Mouse (Mus musculus): Measurements from ENCODE around the gene Slc16a6. TPM values are rescaled to one million over a fixed set of nuclear protein-coding genes. Genes with fewer than 3 reads are reported as not detected.

Slc16a6 gene
- total RNA-seq, 2 experiments from 2014 or later, result 8.7 to 17.3 TPM

DNA sequence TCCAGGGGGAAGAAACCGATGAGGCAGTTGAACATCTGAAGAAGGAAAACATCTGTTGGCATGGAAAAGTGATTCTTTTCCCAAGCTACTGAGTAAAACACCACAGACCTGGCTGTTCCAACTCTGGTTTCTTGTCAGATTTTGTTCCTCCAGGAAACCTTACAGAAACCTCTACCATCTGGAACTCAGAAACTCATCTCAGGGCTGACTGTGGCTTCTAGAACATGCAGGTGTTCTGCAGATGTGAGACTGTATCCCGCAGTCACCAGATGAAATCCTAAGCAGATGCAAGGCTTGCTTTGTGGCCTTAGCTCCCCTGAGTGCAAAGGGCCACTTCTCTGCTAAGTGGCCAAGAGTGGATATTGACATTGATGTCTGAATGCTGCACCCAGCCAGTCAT is 16.4 kb upstream of the Slc16a6 start:
- DNase-seq (ENCODE audit: low spot score in 2 of 2), result no peak
- intact Hi-C loops (cut with DNase I), result no loop called here

DNA sequence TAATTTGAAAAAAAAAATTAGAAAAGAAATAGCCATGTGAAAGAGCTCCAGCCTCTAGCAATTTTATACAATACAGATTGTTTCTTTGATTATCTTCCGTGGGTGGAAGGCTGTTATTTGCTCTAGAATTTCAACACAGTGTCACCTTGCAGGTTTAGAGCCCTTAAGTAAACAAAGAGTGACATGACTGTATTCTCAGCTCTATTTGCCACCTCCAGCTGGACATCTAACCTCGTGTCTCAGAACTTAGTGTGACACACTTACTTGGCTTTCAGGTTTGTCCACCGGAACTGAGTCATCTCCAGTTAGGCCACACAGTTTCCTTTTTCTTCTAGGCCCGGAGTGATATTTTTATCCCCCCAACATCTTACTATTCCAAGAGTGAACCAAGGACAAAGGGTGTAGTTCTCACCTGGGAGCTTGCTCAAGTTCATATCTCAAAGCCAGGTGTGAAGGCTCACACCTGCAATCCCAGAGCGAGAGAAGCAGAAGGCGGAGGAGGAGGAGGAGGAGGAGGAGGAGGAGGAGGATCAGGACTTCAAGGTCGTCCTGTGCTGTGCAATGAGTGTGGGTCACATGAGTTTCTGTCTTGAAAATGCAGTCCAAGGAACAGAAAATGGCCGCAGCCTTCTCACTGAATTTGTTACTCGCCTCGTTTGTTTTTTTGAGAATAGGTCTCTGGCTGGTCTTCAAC is 14.7 kb upstream of the Slc16a6 start:
- intact Hi-C loops (cut with DNase I), result no loop called here
- DNase-seq (ENCODE audit: low spot score in 2 of 2), result no peak

DNA sequence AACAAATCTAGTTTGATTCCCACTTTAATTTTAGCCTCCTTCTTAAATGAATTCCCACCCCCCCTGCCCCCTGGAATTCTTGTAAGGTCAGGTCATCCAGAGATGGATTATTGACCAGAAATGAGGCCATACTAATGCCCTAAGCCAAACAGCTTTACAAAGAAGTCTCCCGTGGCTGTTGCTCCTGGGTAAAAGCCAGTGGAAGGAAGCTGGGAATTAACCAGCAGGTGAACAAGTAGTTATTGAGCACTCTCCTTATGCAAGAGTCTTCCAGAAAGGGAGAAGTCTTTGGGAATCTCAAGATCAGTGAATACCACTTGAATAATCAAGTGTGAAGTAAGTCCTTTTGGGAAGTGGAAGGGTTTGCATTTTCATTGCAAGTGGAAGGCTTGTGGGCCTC is 13.7 kb upstream of the Slc16a6 start:
- intact Hi-C loops (cut with DNase I), result no loop called here
- no peak for DNase-seq (ENCODE audit: low spot score in 2 of 2)

DNA sequence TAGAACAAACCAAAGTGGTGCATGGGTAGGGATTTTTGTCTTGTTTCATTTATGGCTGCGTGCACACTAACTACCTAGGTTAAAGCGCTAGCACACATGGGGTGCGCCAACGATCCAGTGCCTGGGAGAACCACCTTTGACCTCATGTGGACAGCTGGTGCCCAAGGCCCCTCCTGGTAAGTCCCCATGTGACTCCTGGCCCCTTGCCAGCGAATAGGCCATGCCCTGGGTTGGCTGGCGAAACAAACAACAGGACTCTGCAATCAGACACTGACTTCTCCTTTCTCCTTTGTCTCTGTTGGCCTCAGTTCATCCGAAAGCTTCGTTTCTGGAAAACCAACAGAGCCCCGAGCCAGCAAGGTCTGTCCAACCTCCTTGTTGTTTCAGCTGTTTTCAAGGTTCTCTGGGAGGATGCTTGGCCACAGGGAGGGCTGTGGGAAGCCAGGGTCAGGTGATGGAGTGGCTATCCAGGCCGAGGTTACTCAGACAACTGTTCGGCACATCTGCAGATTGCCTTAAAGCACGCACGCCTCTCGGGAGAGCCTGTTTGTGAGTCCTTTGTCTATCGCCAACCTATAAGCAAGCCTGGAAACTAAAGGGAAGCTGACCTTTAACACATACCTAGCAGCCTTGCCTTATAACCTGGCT is 12.1 kb upstream of the Slc16a6 start:
- peak; percentile 34 to 45 for DNase-seq (ENCODE audit: low spot score in 2 of 2)
- intact Hi-C loops (cut with DNase I), result no loop called here

DNA sequence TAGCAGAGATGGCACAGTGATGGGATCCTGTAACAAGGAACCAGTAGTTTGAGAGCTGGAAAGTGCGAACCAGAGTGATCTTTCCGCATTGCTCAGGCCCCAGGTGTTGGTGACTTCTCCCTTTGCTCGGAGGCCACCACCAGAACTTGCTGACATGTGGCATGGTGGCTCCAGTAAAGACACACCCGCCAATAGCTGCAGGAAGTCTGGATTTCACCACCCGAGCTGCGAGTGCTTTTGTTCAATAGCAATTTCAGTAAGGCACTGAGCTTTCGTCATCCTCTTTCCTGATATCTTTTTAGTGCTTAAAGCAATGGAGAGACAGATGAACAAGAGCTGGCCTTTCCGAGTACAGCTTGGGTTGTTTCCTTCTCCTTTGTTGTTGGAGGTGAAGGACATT is 7.0 kb upstream of the Slc16a6 start:
- intact Hi-C loops (cut with DNase I), result no loop called here
- DNase-seq (ENCODE audit: low spot score in 2 of 2), result no peak

DNA sequence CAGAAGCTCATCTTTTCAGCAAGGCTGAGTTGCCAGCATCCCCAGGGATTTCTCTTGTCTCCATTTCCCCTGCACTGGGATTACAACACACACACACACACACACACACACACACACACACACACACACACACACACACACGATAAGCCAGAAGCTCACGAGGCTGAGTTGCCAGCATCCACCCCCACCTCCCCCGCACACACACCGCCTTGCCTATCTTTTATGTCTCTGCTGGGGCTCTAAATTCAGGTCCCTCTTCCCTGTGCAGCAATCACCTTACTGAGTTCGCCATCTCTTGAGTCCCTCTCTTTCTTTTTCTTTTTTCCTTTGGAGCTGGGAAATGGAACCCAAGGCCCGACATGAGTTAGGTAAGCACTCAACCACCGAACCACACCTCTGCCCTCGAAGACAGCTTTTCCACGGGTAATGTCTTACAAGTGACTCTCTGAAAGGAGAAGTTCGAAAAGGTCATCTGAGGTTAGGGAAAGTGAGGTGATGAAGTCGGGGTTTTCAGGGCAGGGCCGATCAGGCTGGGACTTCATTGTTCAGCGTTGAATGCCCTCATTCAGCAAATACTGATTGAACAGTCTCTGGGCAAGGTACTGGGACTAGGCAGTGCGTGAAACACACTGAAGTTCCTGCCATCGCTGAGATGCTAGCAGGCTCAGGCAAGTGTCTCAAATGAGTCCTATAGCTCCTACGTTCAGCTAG is 6.3 kb upstream of the Slc16a6 start:
- intact Hi-C loops (cut with DNase I), result no loop called here
- no peak for DNase-seq (ENCODE audit: low spot score in 2 of 2)

DNA sequence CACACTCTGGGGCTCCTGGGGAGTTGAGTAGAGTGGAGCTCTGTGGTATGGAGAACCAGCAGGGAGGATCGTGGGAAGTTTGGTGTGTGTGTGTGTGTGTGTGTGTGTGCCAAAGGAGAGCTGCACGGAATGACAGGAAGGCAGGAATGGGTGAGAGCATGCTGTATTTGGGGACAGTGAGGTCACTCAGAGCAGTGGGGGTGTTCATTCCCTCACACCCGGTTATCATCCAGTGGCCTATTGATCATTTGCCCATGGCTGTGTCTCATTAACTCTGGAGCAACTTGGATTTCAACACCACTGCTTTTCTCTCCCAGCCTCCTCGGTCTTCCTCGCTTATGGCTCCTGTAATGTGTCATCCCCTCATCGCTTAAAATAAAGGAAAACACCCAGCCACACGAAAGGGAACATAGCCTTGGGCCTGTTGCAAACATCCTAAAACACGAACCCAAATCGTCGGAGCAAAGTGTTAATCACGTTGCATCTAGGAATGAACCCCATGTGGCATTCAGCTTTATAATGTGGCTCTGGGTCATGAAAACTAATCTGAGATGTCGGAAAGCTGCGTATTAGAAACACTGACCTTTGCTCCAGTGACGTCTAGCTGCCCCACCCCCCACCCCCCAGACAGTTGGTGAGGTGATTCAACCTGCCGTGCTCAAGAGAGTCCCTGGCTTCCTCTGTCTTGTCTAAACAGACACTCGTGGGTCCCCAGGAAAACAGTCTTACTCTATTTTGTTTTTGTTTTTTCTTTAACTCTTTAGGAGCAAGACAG is 4.4 kb upstream of the Slc16a6 start:
- no peak for DNase-seq (ENCODE audit: low spot score in 2 of 2)
- intact Hi-C loops (cut with DNase I), result no loop called here

DNA sequence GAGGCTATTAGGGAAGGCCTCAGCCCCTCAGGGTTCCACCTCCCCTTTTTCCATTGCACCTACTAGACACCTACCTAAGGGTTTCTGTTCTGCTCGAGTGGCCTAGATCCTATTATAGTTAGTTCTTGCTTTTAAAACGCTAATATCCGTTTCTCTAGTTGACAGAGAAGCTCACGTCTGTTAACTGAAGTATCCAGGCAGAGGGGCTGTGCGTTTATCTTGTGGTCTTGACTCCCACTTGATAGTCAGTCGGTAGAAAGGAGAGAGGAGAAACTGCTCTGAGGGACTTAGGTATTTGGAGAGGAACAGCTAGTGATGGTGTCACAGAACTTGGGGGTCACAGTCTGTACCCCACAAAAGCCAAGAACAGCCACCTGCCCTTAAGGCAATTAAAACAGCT is 3.3 kb upstream of the Slc16a6 start:
- intact Hi-C loops (cut with DNase I), result no loop called here
- DNase-seq (ENCODE audit: low spot score in 2 of 2), result no peak

DNA sequence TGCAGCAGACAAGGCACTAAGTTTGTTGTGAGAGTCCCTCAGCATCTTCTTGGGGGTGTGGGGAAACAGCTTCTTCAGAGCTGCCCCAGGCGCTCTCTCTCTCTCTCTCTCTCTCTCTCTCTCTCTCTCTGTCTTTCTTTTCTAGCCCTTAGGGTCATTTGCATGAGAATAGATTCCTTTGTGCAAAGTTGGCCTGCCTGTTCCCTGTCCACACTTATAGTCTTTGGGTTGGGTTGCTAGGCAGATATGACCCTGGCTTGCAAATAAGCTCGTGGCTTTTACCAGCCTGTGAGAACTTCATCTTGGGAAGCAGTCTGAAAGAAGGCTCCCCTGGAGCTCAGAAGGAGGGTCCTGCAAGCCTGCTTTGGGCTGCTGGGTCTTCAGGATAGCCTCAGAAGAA is 2.8 kb upstream of the Slc16a6 start:
- no peak for DNase-seq (ENCODE audit: low spot score in 2 of 2)
- intact Hi-C loops (cut with DNase I), result no loop called here

DNA sequence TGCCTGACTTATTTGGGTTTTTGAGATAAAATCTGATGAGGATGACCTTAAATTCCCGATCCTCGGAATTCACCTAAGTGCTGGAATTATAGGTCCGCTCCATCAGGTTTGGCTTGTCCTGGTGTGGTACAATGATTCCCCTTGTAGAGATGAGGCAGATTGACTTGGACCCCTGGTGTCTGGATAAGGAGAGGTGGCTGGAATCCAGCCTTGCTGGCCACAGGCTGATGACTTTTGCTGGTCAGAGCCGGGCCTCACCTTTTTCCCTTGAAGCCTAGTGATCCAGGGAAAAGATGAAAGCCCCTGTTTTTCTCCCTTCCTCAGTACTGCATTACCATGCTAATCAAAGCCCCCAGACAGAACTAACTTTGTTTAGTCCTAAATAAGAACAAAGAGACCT is 2.3 kb upstream of the Slc16a6 start:
- DNase-seq (ENCODE audit: low spot score in 2 of 2), result no peak
- intact Hi-C loops (cut with DNase I), result no loop called here

DNA sequence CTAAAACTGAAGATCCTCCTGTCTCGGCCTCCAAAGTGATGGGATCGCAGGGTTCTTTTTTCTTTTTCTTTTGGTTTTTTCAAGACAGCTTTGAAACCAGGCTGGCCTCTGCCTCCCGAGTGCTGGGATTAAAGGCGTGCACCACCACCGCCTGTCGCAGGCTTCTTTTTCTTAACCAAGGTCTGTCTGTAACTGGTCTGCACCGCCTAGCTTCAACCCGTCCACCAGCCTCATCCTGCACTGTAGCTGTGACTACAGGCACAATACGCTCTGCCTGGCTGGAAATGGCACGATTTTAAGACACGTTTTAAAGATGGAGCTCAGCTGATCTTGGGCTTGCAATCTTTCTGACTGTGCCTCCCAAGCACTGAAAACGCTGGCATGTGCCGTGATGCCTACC is 1.4 kb upstream of the Slc16a6 start:
- intact Hi-C loops (cut with DNase I), result loop anchor here (5.0 kb wide), 2 partner anchors 113 to 177 kb away; partner anchors contain the start of gene Gna13
- no peak for DNase-seq (ENCODE audit: low spot score in 2 of 2)

DNA sequence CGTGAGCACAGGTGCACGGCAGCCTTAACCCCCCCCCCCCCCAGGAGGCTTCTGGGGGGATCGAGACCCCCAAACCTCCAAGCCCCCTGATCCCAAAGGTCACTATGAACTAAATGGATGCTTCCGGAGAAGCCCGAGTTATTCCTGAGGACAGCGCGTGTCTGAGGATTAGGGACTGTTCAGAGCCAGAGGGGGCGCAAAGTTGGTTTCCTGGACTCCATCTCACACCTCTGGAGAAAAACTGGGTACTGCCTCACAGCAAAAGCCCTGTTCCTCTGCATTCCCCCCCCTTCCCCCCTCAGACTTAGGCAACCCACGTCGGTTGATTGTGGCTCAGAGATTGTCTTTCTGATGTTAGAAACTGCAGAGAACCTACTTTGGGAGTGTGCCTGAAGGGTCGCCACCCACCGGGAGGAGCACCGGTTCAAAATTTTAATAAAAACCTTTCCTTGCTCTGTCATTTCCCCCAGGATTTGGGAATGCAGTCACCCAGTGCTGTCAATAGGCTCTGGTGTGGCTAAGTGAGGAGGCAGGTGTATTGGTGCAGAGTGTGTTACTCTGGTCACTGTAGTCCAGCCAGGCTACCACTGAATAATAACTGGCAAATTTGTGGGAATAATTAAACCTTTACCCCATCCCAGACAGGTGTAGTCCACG is 816 bp upstream of the Slc16a6 start:
- DNase-seq (ENCODE audit: low spot score in 2 of 2), result no peak
- intact Hi-C loops (cut with DNase I), result loop anchor here (5.0 kb wide), 2 partner anchors 112 to 178 kb away; partner anchors contain the start of gene Gna13

DNA sequence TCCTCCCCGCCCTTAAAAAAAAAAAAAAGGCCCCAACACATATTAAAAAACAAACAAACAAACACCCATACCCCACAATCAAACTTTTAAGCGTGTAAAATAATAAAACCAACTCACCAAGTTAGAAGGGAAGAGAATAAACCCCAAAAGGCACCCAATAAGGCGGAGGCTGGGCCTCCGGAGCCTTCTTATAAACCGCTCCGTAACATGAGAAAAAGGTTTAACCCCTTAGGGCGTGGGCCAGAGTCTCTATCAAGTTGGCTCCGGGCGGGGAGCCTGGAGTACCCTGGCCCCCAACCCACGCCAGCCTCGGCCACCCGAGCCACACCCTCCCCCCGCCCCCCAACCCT is 602 bp downstream of the Slc16a6 start:
- intact Hi-C loops (cut with DNase I), result loop anchor here (5.0 kb wide), 2 partner anchors 110 to 180 kb away; partner anchors contain the start of gene Gna13
- DNase-seq (ENCODE audit: low spot score in 2 of 2), result no peak

DNA sequence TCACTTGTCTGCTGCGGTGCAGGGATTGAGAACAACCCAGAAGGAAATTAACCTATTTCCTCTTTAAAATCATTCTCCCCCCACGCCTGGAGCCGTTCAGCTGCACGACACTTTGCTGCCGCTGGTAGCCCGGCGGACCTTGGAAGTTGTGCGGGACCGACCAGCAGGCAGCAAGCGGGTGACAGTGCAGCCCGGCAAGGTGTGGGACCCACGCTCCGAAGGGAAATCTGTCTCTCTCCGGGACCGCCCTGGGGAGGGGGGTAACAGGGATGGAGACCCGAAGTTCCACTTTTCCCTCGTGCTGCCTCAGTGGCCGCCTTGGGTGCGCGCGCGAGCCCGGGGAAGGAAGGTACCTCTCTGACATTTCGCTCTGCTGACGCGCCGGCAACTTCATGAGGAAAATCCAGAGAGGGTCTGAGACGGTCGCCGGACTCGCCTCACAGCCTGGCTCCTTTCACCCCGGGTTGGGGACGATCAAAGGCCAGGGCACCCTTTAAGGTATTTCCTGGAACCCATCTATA is 1.2 kb downstream of the Slc16a6 start:
- intact Hi-C loops (cut with DNase I), result loop anchor here (5.0 kb wide), 2 partner anchors 110 to 180 kb away; partner anchors contain the start of gene Gna13

DNA sequence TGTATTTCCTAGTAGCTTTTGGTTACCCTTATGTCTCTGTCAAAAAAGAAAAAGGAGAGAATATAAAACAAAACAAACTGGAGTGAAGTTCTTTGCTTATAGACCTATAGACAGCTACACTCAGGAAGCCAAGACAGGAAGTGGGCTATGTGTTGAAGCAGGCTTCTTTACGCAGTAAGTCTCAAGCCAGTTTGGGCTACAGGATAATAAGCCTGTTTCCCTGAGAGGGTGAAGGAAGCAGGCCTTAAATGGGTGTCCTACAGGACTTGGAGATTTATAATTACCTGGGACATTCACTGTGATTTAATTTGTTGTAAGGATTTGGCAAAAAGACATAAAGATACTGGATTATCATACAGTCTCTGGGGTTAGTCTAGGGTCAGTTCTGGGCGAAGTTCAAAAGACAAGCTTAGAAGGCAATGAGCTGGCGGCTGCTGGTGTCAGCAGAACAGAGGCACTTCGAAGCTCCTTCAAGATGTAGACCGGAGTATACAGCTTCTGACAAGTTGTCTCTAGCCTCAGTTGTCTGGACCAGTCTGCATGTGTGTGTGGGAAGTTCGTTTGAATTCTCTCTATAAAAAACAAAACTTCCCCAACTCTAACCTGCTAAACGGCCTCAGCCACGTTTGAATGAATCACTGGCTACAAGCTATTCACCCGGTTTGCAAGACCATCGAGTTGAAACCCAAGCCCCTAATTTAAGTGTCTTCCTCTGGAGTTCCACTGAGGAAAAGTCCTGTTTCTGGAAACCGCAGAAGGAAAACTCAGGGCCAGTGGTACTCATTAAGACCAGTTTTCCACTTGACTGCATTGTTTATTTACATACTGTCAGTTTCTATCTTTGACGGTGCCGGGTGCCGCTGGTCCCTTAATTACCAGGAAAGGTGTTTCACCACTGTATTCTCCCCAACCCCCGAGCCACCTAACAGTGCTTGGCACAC is 2.2 kb downstream of the Slc16a6 start:
- intact Hi-C loops (cut with DNase I), result loop anchor here (5.0 kb wide), 2 partner anchors 109 to 181 kb away; partner anchors contain the start of gene Gna13
- DNase-seq (ENCODE audit: low spot score in 2 of 2), result no peak

More for the DNA sequence above, 1.2 kb downstream of the Slc16a6 start:
- peak in 1 of 2 experiments; percentile 20 for DNase-seq (ENCODE audit: low spot score in 2 of 2)

DNA sequence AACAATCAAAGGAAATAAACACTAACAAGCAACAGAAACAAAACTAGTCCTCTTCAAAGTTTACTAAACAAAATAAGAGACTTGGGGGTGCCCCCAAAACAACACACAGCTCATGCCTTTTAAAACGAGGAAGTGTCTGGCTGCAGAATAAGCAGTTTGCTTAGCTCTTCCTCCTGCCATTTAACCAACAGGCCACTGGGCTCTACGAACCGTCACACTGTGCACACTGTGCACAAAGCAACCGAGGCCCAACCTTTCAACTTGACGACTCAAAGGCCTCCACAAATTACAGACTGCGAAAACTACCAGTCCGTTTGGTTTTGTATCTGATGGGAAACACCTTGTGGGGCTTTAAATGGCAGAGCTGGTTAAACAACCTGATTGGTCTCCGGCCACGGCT is 3.2 kb downstream of the Slc16a6 start:
- DNase-seq (ENCODE audit: low spot score in 2 of 2), result no peak
- intact Hi-C loops (cut with DNase I), result loop anchor here (5.0 kb wide), 2 partner anchors 108 to 182 kb away; partner anchors contain the start of gene Gna13

DNA sequence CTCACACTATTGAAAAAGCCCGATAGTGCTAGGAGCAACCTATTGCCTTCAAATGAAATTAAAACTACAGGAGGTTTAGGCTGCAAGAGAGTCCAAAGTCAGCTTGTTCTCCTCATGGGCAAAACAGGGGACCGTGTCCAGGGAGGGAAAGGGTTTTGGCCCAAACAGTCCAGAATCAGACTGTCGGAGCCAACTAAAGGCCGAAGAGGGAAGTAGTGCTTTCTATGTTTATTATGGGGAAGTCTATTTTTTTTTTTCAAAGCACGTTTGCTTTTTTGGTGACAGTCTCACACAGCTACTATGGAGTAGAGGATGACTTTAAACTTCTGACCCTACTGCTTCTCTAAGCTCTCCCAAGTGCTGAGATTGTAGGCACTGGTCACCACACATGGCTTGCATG is 5.3 kb downstream of the Slc16a6 start:
- no peak for DNase-seq (ENCODE audit: low spot score in 2 of 2)
- intact Hi-C loops (cut with DNase I), result no loop called here

DNA sequence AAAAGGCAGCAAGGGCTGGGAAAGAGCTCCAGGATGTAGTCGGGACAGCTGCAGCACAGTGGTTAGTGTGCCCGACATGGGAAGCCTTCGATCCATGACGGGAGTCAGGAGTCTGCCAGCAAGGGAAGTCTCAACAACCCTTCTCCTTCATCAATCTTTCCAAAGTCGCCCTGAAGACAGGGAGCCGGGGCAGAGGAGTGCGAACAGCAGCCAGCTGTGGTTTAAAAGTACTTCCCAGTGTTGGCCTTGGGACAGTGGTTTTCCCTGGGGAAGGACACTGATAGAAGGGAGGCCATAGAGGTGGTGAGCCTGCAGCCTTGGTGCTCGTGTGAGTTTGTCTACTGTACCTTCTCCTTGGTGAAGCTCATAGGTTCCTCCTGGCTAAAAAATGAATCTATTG is 6.4 kb downstream of the Slc16a6 start:
- no peak for DNase-seq (ENCODE audit: low spot score in 2 of 2)
- intact Hi-C loops (cut with DNase I), result no loop called here

Measured in left cerebral cortex, postnatal 25 days (tissue).